Mouse (Mus musculus) monocyte, adult 2 months (primary cell): ENCODE measurements around the gene Crygn.

Source experiments
- DNase-seq, 2 experiments: peaks; one replicate each; pipeline ENCODE4 v3.0.0; 2022; ENCODE audit warnings: low spot score in 2 of 2, low read depth in 1 of 2

The Crygn gene

DNA sequence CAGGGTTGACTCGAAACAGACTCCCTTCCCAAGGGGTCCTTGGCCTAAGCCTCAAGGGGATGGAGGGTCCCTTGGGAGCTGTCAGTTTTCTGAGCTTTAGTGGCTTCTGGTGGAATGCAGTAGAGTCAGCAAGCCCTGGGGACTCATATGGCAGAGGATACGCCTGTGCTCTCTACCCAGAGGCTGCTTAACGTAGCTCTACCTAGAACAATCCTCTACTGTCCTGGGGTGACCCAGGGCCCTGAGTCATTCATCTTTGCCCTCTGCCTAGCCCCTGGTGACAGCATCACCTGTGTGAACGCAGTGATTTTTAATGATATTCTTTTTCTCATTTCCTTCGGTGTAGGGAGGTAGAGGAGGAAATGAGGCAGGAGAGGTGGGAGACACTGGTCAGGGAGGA is 8.1 kb downstream of the Crygn start:
- DNase-seq: no peak

DNA sequence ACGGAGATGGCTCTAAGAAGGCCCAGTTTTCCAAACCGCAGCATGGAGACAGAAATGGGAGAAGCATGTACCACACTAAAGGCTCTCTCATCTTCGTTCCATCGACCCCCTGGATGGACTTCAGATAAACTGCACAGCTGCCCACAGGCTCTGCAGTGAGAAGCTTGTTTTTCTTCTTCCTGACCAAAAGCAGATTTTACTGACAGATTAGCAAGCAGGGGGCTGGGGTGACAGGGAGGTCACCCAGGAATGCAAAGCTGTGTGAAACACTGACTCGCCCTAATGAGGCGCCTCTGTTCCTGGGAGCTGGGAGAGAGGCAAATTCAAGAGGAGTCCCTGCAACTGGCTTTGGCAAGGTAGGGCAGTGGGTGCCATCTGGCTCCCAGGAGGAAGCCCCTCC is 10.3 kb downstream of the Crygn start:
- no peak for DNase-seq

DNA sequence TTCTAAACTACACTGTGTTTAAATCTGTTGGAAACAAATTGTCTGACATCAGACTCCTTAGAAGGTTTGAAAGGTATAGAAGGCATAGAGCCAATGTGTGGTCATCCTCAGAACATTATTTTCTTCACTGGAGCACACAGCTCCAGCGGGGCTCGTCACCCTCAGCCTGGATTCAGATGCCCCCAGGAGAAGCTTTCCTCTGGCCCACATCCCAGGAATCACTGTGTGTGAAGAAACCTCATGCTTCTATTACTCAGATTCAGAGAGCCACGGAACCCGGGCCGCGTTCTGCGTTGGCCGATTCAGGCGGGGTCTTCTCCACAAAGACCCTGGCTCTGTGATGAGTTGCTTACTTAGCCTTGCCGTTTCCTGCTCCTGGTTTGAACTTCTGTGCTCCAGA is 13.9 kb downstream of the Crygn start:
- no peak for DNase-seq

DNA sequence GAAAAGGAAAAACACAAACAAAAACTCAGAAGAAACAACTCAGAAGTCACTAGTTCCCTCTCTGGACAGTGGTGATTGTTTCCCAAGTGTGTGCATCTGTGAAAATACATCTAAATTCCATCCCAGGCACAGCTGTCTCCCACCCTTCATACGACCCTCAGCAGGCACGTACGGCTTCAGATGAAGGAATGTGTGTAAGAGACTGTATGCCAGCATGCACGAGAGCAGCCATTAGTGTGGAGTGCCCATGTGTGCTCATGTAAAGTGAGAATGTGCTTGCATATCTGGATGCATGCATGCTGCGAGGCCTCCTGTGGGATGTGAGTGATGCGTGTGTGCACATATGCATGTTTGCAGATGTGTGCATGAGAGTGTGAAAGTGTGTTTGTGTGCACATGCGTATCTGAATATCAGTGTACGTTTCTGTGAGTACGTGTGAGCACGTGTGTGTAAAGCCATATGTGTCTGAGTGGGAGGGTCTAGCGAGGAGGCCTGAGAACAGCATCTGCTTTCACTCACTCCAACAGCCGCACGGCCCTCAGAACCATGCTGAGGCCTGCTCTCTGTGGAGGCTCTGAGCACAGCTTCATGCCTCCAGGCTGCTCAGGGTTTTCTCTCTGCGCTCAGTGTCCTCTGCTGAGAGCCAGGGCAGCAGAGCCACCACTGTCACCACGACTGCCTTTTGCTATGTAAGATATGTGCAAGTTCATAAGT is 16.5 kb downstream of the Crygn start:
- DNase-seq: no peak

DNA sequence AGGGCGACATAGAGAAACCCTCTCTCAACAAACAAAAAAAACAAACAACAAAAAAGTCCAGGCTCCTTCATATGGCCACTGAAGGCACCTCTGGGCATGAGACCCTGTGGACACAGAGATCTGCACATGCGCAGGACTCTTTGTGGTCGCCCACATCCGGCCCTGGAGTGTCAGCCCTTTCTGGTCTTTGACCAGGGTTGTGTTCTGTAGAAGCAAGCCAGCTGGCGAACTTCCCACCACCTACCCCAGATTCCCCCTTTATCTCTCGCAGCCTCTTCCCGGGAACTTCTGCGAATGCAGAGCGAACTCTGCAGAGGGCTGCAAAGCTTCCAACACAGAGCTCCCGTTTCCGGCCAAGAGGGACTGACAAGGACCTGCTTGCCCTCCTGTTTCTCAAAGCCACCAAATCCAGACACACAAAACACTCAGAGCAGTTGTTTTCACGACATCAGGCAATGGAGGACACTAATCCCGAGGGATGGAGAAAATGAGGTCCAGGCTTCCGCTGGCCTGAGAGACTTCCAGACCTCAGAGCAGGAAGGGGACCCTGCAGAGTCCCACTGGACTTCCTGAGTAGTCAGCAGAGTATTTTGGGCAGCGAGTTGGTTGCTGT is 18.6 kb downstream of the Crygn start:
- DNase-seq: no peak

DNA sequence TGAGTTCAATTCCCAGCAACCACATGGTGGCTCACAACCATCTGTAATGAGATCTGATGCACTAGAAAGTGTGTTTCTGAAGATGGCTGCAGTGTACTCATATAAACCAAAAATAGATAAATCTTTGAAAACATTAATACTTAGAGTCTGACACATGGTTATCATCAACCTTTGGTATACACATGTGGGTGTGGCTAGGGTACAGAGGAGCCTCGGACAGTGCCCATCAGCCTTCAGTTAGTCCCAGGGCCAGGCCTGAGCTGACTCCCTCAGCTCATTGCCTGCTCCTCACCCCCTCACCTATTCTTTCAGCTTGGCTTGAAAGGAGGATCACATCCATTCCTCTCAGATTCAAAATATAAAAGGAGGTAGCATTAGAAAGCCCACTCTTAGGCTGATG is 19.3 kb downstream of the Crygn start:
- no peak for DNase-seq

DNA sequence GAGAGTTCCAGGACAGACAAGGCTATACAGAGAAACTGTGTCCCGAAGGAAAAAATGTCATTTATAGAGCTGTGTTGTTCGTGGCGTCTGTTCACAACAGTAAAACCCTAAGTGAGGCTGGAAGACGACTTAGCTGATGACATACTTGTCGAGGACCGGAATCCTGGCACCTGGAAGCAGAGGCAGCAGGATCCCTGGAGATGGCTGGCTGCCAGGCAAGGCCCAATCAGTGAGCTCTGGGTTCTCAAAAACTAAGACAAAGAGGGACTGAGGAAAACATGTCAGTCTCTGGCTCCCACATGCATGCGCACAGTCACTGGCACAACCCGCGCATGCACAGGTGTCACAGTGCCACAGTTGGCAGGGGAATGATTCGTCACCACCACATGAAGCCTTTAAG is 20.2 kb downstream of the Crygn start:
- no peak for DNase-seq

DNA sequence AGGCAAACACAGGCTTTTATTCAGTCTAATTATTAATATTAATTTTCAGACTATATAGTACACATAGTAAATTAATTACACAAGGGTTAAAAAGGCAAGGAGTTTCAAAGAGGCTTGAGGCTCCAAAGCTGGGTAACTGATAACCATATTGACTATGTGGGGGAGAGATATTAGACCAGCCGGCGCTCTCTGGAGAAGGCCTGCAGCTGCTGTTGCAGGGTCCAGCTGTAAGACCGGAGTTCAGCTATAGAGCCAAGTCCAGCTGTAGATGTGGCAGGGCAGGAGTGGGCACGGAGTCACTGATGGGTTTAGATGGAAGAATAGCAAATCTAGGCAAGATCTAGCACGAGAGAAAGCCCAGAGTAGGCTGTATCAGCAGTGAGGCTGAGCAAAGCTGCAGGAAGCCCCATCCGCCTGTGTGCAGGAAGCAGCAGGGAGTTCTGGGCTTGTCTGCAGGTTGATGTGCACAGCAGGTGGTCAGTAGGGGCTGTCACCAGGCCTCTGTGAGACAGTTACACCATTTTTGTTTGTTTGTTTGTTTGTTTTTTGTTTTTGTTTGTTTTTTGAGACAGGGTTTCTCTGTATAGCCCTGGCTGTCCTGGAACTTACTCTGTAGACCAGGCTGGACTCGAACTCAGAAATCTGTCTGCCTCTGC is 23.9 kb downstream of the Crygn start:
- DNase-seq: no peak

DNA sequence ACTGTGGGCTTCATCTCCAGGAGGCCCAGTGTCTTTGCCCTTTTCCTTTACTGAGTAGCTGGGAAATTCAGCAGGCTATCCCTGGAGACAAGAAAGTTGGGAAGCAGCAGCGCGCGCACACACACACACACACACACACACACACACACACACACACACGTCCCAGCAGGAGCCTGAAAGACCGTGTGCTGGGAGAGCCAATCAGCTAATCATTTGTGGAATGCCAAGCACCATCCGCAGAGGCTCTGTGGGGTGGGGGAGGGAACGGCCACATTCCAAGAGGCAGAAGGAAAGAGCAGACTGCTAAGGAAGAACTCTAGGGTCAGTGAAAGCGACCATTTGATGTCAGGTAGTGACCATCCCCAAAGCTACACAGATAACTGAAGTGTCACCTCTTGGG is 24.7 kb downstream of the Crygn start:
- no peak for DNase-seq

DNA sequence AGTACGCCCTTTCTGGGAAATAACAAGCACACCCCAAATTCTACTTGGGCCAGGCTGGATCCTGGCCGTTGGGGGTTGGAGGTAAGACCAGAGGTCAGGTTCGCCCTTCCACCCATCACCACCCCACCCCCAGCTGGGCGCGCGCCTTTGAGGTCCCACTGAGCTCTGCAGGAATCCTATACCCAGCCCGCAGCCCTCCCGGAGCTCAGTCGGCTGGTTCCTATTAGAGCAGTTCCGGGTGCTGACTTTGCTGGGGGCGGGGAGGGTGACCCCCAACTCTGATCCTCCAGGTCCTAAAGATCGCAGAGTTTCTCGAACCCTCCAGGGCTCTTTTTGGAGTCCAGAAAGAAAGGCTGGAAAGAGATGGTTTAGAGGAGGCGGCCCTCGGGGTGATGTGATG is 26.8 kb downstream of the Crygn start:
- DNase-seq: no peak

DNA sequence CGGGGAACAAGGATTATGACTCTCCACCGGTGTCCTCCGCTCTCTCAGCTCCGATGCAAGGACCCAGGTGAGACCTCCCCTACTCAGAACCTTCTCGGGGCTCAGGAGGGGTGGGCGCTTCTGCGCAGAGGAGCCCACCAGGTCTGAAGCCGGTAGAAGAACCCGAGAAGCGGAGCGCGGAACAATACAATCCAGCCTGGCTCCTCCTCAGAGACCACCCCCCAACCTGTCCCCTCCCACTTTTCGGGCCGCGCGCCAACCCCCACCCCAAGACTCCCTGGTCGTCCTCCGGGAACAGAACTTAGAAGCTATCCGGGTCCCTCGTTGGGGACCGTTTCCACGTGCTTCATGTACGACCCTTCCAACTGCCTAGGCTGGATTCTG is 27.3 kb downstream of the Crygn start, which contains the start of gene Wdr86:
Wdr86 (minus strand) TSS at position 240 of the 384 bp plus-strand sequence.
- DNase-seq: no peak

DNA sequence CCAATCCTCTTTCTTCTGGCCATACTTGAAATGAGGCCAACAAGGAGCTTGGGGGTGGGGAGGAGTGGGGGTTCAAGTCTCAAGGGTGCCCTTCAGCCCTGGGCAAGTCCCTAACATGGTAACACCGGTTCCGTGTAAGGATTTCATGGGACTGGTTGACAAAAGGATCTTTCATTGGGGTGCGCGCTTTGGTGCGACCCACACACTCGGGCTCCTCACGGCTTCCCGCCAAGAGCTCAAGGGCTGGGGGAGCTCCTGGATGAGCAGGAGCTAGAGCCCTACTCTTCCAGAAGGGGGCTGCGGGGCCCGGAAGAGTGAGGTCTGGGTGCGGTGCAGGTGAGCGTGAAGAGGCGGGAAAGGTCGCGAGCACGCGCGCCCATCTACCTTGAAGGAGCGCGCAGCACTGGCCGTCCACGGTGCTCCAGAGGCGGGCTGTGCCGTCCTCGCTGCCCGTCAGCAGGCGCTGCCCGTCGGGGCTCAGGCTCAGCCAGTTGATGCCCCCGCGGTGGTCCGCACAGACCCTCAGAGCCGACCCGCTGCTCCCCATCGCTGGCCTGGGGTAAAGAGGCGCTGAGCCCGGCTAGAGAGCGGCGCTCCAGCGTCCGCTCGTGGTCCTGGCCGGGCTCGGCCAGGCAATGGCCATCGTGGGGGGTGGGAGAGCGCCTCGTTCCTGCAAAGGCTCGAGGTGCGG is 27.9 kb downstream of the Crygn start:
- DNase-seq: no peak

DNA sequence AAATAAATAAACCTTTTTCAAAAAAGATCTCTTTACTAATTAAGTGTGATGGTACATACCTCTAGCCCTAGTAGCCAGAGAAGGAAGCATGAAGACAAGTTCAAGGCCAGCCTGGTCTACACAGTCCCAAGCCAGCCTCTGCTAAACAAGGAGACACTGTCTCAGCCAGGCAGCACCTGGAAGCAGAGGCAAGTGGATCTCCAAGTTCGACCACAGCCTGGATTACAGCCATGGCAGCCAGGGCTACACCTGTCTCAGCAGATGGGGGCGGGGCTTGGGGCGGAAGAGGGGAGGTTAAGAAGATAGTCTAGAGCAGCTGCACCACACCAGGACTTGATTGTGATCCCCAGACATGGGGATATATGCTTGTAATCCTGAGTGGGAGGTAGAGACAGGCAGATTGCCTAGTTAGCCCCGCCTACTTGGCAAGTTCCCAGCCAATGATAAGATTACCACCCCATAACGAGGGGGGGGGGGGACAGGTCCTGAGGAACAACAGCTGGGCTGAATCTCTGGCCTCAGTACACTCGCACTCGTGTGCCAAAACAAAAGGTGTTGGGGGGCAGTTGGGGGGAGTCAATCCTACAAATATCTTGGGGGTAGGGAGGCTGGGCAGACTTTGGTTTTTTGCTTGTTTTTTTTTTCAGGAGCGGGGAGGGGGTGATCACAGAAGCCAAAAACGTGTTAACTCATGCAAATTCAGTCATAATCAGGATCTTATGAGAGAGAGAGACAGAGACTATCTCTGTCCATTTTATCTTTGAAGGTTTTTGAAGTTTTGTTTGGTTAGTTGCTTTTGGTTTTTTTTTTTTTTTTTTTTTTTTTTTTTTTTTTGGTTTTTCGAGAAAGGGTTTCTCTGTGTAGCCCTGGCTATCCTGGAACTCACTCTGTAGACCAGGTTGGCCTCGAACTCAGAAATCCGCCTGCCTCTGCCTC is 30.6 kb downstream of the Crygn start:
- DNase-seq: no peak

DNA sequence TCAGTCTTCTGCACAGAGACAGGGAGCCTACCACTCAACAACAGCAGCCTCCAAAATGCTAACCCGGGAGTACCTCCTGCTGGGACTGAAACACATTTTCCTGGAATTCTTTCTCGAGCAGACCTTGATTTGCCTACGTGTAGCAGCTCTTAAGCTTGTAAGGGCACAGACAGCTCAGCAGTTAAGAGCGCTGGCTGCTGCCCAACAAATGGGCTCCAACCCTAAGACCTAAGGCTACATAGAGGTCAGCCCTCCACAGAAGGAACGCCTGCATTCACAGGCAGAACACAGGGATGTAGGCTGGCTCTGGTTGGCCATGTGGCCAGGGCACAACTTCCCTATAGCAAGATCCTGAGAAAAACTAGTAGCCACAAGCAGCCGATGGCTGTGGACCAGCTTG is 31.9 kb downstream of the Crygn start:
- DNase-seq: no peak

DNA sequence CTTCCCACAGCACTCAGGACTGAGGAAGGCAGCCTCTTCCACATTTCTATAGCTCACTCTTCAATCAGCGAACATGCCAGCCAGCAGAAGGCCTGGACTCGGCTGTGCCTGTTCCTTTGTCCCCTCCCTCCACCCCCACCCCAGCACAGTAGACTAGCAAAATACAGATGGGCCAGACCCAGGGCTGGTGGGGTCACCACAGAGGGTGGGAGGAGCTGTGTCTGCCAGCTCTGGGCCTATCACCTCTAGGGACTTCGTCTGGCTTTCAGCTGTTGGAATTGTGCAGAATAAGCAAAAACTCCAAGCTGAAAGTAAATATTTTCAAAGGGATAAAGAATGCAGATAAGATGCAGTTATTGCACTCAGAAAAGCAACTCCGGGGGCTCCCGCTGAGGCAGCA is 33.0 kb downstream of the Crygn start:
- no peak for DNase-seq

DNA sequence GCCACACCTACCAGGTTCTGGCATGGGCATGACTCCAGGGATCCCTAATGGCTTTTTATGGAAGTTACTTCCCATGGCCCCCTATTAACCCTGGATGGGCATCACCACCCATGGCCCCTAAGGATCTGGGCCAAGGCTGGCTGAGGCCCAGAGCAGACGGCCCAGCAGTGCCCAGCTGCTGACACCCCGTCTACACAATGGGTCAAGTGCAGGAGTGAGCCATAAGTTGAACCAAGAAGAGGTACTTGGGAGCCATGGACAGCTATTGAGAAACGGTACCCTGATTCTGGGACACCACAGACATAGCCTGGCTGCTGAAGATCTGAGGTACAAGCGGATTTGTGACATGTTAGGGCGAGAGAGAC is 33.6 kb downstream of the Crygn start:
- no peak for DNase-seq

DNA sequence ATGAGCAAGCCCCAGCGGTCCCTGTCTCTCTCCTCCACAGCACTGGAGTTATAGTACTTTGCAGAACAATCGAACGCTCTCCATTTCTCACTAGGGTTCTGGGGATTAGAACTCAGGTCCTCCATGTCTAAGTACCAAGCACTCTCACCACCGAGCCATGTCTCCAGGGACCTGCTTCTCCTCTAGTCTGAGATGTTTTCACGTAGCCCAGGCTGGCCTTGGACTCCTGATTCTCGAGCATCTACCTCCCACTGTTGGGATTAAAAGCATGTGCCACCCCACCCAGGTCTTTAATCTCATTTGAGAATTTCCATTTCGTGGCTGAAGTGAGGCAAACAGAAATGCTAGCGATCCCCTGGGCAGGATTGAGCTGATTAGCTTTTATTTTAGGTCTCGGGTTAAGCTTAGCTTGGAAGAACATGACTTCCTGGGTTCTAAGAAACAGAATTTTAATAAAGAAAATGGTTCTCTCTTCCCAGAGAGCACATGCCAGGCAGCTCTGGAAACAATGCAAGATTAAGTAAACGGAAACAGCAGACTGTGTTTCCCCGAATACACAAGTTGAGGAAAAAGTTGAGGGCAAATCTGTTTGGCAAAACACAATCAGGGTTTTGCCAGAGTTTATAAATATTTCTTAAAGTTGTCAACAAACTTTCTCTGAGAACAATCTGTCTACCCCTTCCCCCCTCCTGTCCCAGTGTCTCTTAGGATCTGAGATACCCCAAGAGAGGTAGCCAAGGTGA is 34.1 kb downstream of the Crygn start:
- no peak for DNase-seq

DNA sequence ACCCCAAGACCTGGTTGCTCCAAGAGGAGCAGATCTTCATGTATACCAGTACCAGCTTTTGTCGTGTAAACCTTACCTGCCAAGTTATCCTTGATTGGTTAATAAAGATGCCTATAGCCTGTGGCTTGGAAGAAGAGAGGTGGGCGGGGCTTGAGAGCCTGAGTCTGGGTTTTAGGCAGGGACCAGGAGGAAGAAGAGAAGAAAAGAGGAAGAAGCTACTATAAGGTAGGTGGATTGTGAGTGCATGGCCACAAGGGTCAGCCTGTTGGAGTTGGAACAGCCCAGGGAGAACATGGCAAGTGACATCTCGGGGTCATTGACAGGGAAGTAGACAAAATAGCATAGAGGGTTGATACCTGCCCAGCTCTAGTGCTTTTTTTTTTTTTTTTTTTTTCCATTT is 38.0 kb downstream of the Crygn start:
- DNase-seq: no peak

DNA sequence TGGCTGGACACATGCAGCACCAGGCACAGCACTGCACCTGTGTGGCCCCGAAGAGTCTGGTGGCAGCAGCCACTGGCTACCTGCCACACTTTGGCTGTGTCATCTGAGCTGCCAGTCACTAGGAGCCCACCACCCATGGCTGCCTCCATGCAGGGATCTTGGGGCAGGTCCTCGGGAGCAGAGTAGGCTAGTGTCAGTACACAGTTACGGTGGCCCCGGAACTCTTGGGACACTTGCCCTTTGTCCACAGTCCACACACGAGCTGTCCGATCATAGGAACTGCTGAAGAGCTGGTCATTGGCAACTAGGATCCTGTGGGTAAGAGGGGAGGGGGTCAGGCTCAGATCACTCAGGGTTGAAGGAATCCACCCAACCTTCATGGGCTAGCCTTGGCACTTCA is 39.7 kb downstream of the Crygn start:
- DNase-seq: no peak

DNA sequence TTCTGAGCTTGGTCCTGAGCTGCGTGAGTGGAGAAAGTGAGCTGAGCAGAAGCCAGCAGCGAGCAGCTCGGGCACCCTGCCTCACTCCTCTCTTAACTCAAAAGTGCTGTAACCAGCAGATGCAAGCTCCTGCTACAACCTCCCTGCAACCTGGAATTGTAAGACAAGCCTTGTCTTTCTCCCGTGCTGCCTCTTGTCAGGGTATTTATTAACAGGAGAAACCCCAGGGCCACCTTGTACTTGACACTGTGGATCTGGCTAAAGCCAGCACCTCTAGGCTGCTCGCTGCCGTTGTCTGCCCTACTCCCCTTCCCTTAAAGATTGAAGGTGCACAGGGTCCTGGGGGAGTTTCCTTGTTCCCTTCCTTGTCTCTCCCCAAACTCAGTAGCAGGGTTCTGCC is 43.8 kb downstream of the Crygn start:
- no peak for DNase-seq
